Mouse (Mus musculus): ENCODE measurements around the gene Phc1. TPM values are rescaled to one million over a fixed set of nuclear protein-coding genes. Genes with fewer than 3 reads are reported as not detected.

The Phc1 gene
- total and polyA plus RNA-seq, 2 experiments from 2014 or later, result 24.6 to 75.7 TPM

DNA sequence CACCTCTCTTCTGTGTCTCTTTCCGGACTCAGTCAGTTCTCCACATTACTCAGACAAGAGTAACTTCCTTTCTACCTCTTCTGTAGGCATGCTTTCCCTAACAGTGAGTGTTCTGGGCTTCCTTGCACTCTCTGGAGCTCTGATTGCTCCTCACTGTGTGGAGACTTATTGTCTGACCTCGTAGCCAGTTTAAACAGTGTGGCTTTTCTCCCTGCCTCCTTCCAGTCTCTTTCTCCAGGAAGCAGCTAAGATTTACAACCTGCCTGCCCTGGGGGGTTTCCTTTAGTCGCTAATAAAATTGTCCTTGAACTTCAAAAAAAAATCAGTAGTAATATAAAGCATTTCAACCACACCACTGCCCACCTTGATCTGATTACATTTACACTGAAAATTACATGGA lies 50.1 kb downstream of the Phc1 start:
- DNase-seq, result no peak
- H3K4me2 ChIP-seq (ENCODE audit: low read depth), result no peak overlapping the region
- H3K36me3 ChIP-seq (ENCODE audit: insufficient read depth), result no peaks in the 10 kb centered on the region
- H3K4me1 ChIP-seq (ENCODE audit: insufficient read depth), result no peaks in the 10 kb centered on the region
- no peaks in the 10 kb centered on the region for H3K27me3 ChIP-seq (ENCODE audit: insufficient read depth, low read length)
- 66% methylated on average over 3 of the region's 3 CpGs for WGBS
- no peak for TF ChIP-seq CTCF (IDR thresholded peaks at IDR 0.05; ENCODE audit: low read depth)
- H3K27ac ChIP-seq (ENCODE audit: low read depth, low read length), result no peak overlapping the region
- H3K9me3 ChIP-seq (ENCODE audit: low read length), result no peaks in the 10 kb centered on the region
- ATAC-seq, result no peak
- H3K4me3 ChIP-seq (ENCODE audit: low read depth, low read length), result no peak overlapping the region
- H3K9ac ChIP-seq, result no peak overlapping the region

DNA sequence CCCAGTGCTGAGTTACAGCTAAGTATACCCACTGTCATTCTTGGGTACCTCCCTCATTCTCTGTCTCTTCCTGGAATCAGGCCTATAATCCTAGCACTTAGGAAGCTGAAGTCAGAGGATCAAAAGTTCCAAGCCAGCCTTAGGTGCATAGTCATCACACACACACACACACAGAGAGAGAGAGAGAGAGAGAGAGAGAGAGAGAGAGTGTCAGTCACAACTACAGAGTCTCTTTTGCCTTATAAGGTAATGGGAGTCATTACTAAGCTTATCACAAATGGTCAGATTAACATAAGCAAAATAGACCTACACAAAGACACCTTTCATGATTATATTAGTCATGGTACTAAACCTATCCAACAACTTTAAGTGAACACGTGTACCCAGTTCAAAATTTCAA lies 51.0 kb downstream of the Phc1 start:
- H3K27ac ChIP-seq (ENCODE audit: low read depth, low read length), result no peak overlapping the region
- DNase-seq, result no peak
- H3K9me3 ChIP-seq (ENCODE audit: low read length), result no peaks in the 10 kb centered on the region
- WGBS, result 60% methylated on average over 1 of the region's 1 CpGs
- no peak overlapping the region for H3K4me3 ChIP-seq (ENCODE audit: low read depth, low read length)
- no peaks in the 10 kb centered on the region for H3K27me3 ChIP-seq (ENCODE audit: insufficient read depth, low read length)
- H3K9ac ChIP-seq, result no peak overlapping the region
- no peaks in the 10 kb centered on the region for H3K4me1 ChIP-seq (ENCODE audit: insufficient read depth)
- H3K36me3 ChIP-seq (ENCODE audit: insufficient read depth), result no peaks in the 10 kb centered on the region
- ATAC-seq, result no peak
- no peak overlapping the region for H3K4me2 ChIP-seq (ENCODE audit: low read depth)
- no peak for TF ChIP-seq CTCF (IDR thresholded peaks at IDR 0.05; ENCODE audit: low read depth)

GRCm38 (mm10) chr6:122288263-122288662 lies 52.1 kb downstream of the Phc1 start:
- ATAC-seq (no peak), DNase-seq (no peak)
- H3K27me3 ChIP-seq (ENCODE audit: insufficient read depth, low read length), result no peaks in the 10 kb centered on the region
- no peaks in the 10 kb centered on the region for H3K4me1 ChIP-seq (ENCODE audit: insufficient read depth)
- peak; percentile 24; the same call in 1 of the 2 replicates for TF ChIP-seq CTCF (IDR thresholded peaks at IDR 0.05; ENCODE audit: low read depth)
- no peak overlapping the region for H3K4me3 ChIP-seq (ENCODE audit: low read depth, low read length)
- no peaks in the 10 kb centered on the region for H3K36me3 ChIP-seq (ENCODE audit: insufficient read depth)
- WGBS, result 38% methylated on average over 1 of the region's 1 CpGs
- H3K27ac ChIP-seq (ENCODE audit: low read depth, low read length), result no peak overlapping the region
- no peaks in the 10 kb centered on the region for H3K9me3 ChIP-seq (ENCODE audit: low read length)
- no peak overlapping the region for H3K4me2 ChIP-seq (ENCODE audit: low read depth)
- no peak overlapping the region for H3K9ac ChIP-seq

DNA sequence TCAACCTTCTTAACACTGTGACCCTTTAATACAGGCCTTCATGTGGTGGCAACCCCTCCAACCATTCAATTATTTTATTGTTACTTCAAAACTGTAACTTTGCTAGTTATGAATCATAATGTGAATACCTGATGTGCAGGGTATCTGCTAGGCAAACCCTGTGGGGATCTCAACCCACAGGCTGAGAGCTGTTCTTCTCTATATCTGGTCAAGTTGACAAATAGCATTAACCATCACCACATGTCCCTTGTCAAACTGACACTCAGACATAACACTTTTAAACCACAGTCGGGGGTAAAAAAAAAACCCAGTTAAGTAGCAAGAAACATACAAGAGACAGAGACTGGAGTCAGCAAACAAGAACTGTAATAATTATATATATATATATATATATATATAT lies 55.5 kb downstream of the Phc1 start:
- H3K4me3 ChIP-seq (ENCODE audit: low read depth, low read length), result no peak overlapping the region
- TF ChIP-seq CTCF (IDR thresholded peaks at IDR 0.05; ENCODE audit: low read depth), result no peak
- WGBS, result 97% methylated on average over 1 of the region's 1 CpGs

GRCm38 (mm10) chr6:122284304-122284703 lies 56.1 kb downstream of the Phc1 start:
- no peak for TF ChIP-seq CTCF (IDR thresholded peaks at IDR 0.05; ENCODE audit: low read depth)
- ATAC-seq (no peak), DNase-seq (no peak)
- H3K27ac ChIP-seq (ENCODE audit: low read depth, low read length), result no peak overlapping the region
- no peak overlapping the region for H3K9ac ChIP-seq
- H3K4me1 ChIP-seq (ENCODE audit: insufficient read depth), result no peaks in the 10 kb centered on the region
- H3K4me2 ChIP-seq (ENCODE audit: low read depth), result no peak overlapping the region
- H3K9me3 ChIP-seq (ENCODE audit: low read length), result no peaks in the 10 kb centered on the region
- no peaks in the 10 kb centered on the region for H3K27me3 ChIP-seq (ENCODE audit: insufficient read depth, low read length)
- no peak overlapping the region for H3K4me3 ChIP-seq (ENCODE audit: low read depth, low read length)
- 83% methylated on average over 4 of the region's 4 CpGs for whole genome bisulfite sequencing
- H3K36me3 ChIP-seq (ENCODE audit: insufficient read depth), result no peaks in the 10 kb centered on the region

More for the DNA sequence above, 55.5 kb downstream of the Phc1 start:
- DNase-seq, result no peak
- no peaks in the 10 kb centered on the region for H3K9me3 ChIP-seq (ENCODE audit: low read length)
- no peaks in the 10 kb centered on the region for H3K27me3 ChIP-seq (ENCODE audit: insufficient read depth, low read length)
- ATAC-seq, result no peak
- H3K9ac ChIP-seq, result no peak overlapping the region
- H3K36me3 ChIP-seq (ENCODE audit: insufficient read depth), result no peaks in the 10 kb centered on the region
- H3K4me1 ChIP-seq (ENCODE audit: insufficient read depth), result no peaks in the 10 kb centered on the region
- no peak overlapping the region for H3K27ac ChIP-seq (ENCODE audit: low read depth, low read length)
- no peak overlapping the region for H3K4me2 ChIP-seq (ENCODE audit: low read depth)

DNA sequence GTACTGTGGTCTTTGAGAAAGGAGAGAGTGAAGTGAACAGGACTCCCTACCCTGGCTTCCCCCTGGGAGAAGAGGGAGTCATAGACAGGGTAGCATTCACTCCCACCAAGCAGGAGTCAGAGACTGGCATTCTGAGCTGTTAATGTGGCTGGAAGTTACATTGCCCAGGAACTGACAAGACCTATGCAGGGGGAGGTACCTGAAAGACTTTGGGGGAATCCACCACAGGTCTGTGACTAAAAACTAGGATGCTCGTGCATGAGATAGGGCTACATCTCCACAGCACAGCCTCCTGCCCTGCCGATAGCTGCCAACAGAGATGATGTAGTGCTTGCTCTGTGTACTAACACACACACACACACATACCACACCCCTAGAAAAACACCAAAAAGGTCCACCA lies 56.9 kb downstream of the Phc1 start:
- ATAC-seq, result no peak
- Histone ChIP-seq H3K27ac (ENCODE audit: low read depth, low read length) (no peak overlapping the region), H3K4me1 (ENCODE audit: insufficient read depth) (no peaks in the 10 kb centered on the region), H3K4me2 (ENCODE audit: low read depth) (no peak overlapping the region), H3K27me3 (ENCODE audit: insufficient read depth, low read length) (no peaks in the 10 kb centered on the region), H3K9ac (no peak overlapping the region), H3K9me3 (ENCODE audit: low read length) (no peaks in the 10 kb centered on the region), H3K36me3 (ENCODE audit: insufficient read depth) (no peaks in the 10 kb centered on the region), H3K4me3 (ENCODE audit: low read depth, low read length) (no peak overlapping the region)
- DNase-seq, result no peak
- TF ChIP-seq CTCF (IDR thresholded peaks at IDR 0.05; ENCODE audit: low read depth), result no peak
- WGBS, result 87% methylated on average over 2 of the region's 2 CpGs

GRCm38 (mm10) chr6:122282782-122283181 lies 57.6 kb downstream of the Phc1 start, which contains the start of gene Klrg1:
Klrg1 (minus strand) TSS chr6:122282882.
- Histone ChIP-seq H3K4me2 (ENCODE audit: low read depth) (no peak within 1 kb of the TSS), H3K9ac (no peak within 1 kb of the TSS), H3K9me3 (ENCODE audit: low read length) (no peaks in the 10 kb centered on the region), H3K27ac (ENCODE audit: low read depth, low read length) (no peak within 1 kb of the TSS), H3K27me3 (ENCODE audit: insufficient read depth, low read length) (no peaks in the 10 kb centered on the region), H3K4me3 (ENCODE audit: low read depth, low read length) (no peak within 1 kb of the TSS), H3K4me1 (ENCODE audit: insufficient read depth) (no peaks in the 10 kb centered on the region), H3K36me3 (ENCODE audit: insufficient read depth) (no peaks in the 10 kb centered on the region)
- ATAC-seq, result no peak
- no peak for DNase-seq
- no peak for TF ChIP-seq CTCF (IDR thresholded peaks at IDR 0.05; ENCODE audit: low read depth)
- WGBS, result 88% methylated on average over 6 of the region's 6 CpGs

- ATAC-seq (no peak), DNase-seq (no peak)
- no peaks in the 10 kb centered on the region for H3K4me1 ChIP-seq (ENCODE audit: insufficient read depth)
- no peak for TF ChIP-seq CTCF (IDR thresholded peaks at IDR 0.05; ENCODE audit: low read depth)
- H3K9ac ChIP-seq, result no peak overlapping the region
- no peak overlapping the region for H3K4me3 ChIP-seq (ENCODE audit: low read depth, low read length)
- H3K4me2 ChIP-seq (ENCODE audit: low read depth), result no peak overlapping the region
- H3K36me3 ChIP-seq (ENCODE audit: insufficient read depth), result no peaks in the 10 kb centered on the region
- WGBS, result 93% methylated on average over 7 of the region's 7 CpGs
- H3K9me3 ChIP-seq (ENCODE audit: low read length), result no peaks in the 10 kb centered on the region
- no peaks in the 10 kb centered on the region for H3K27me3 ChIP-seq (ENCODE audit: insufficient read depth, low read length)
- H3K27ac ChIP-seq (ENCODE audit: low read depth, low read length), result no peak overlapping the region
Observed at GRCm38 (mm10) chr6:122276565-122276964, 63.8 kb downstream of the Phc1 start.

Data from forebrain, postnatal 0 days (tissue).